Mouse (Mus musculus) kidney, adult 2 months (tissue): ENCODE measurements around the gene Zfp335.

Experiments used
- CTCF ChIP-seq: fragments of 200-500 bp; conservative IDR thresholded peaks from 2 replicates; pipeline ENCODE4 v1.5.1; 2011; ENCODE audit warnings: low read depth, mild to moderate bottlenecking, control low read depth, low read length, moderate library complexity, mixed read lengths; ENCODE audit not compliant: insufficient read depth, insufficient read length
- POLR2A ChIP-seq: fragments of 200-500 bp; IDR thresholded peaks from one replicate; pipeline ENCODE4 v1.6.1; 2011; ENCODE audit warnings: low read depth, low read length, control low read depth

GRCm38 (mm10) chr2:164892696-164893216 is 18.8 kb downstream of the Zfp335 start:
- TF ChIP-seq CTCF (no peak), POLR2A (no peak)
